In the genomic region with DNA sequence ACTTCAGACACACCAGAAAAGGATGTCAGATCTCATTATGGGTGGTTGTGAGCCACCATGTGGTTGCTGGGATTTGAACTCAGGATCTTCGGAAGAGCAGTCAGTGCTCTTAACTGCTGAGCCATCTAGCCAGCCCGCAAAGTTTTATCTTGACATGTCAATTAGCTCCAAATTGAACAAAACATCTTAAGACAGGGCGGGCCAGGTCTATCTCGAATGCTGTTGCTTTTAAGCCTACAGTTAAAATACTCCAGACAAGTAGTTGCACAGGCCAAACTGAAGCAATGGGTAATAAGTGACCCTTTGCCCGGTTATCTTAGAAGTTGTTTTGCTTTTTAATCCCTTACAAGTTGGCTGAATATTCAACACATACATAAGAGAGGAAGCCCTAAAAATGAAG, we compare ENCODE assay signal across 20 mouse cellular contexts. TPM values are rescaled to one million over a fixed set of nuclear protein-coding genes. Genes with fewer than 3 reads are reported as not detected.
DNase-seq lines count a peak whose midpoint lies in the region; ATAC-seq and TF ChIP-seq lines count a peak whose summit lies in the region.
"Had no signal": no experiment of that assay in that cellular context is flagged by ENCODE, and none has a peak within 500 bp of the region (broad histone marks: within the 10 kb centered on the region; RNA-seq: fewer than 3 reads in every experiment).

No protein-coding gene starts in this region.

- peak overlapping the region; percentile 80 for H3K9ac ChIP-seq in liver, embryonic 14.5 days (replicated peaks)
- H3K9ac ChIP-seq: embryonic facial prominence, embryonic 13.5 days; heart, embryonic 15.5 days; hindbrain, embryonic 13.5 days had no signal

- H3K27ac ChIP-seq in liver, embryonic 14.5 days = peak overlapping the region; percentile 96
- H3K27ac ChIP-seq in small intestine, adult 2 months (ENCODE audit: insufficient read depth, low read depth, low read length) = 0 out of 2 replicates have a peak overlapping the region, but pooled peaks have one; percentile 21
- H3K27ac ChIP-seq: embryonic facial prominence, embryonic 13.5 days; forebrain, embryonic 10.5 days; gastrocnemius, adult 2 months; heart, embryonic 15.5 days; hindbrain, embryonic 13.5 days; hindbrain, postnatal 0 days had no signal

- TF ChIP-seq EP300 in liver, embryonic 14.5 days (IDR thresholded peaks at IDR 0.05; ENCODE audit: low read depth) = 0 out of 2 replicates have a peak, but pooled peaks have one; percentile 1

- H3K4me1 ChIP-seq in liver, embryonic 14.5 days (replicated peaks; ENCODE audit: control insufficient read depth in 2 of 2, insufficient read depth in 2 of 2, low read length in 1 of 2) = peaks cover 59 to 62% of the 10 kb centered on the region in 2 experiments
- peaks cover 9% of the 10 kb centered on the region; the same call in 1 of the 2 replicates for H3K4me1 ChIP-seq in small intestine, adult 2 months (ENCODE audit: control insufficient read depth, insufficient read depth, insufficient read length, low read length)

- H3K9me3 ChIP-seq in liver, embryonic 14.5 days (ENCODE audit: control insufficient read depth, low read length) = no peaks in the 10 kb centered on the region
- H3K9me3 ChIP-seq: embryonic facial prominence, embryonic 13.5 days; forebrain, embryonic 10.5 days; heart, embryonic 15.5 days; hindbrain, embryonic 13.5 days had no signal

- WGBS in liver, embryonic 14.5 days (ENCODE audit: insufficient replicate concordance) = 45% methylated on average over 5 of the region's 5 CpGs
- 77% methylated on average over 5 of the region's 5 CpGs for WGBS in small intestine, adult 2 months

- peak; percentile 54 for DNase-seq in heart, adult 11 months
- no peak for DNase-seq in heart, adult 8-10 months (ENCODE audit: low spot score)
- peak; percentile 48 for DNase-seq in adipocyte (ENCODE audit: low spot score)
- no peak for DNase-seq in liver, embryonic 14.5 days (ENCODE audit: low read depth in 3 of 3, low spot score in 3 of 3)
- no peak for DNase-seq in right cerebral cortex, postnatal 25 days
- no peak for DNase-seq in adrenal gland, postnatal 25 days
- DNase-seq: adrenal gland, postnatal 14 days; cerebellum, adult 11 months; cerebellum, postnatal 25 days; gastrocnemius, adult 2 months; gastrocnemius, postnatal 25 days; heart, postnatal 14 days had no signal

- ATAC-seq in liver, embryonic 14.5 days (ENCODE audit: insufficient read depth) = no peak
- ATAC-seq: forebrain, embryonic 14.5 days; hindbrain, postnatal 0 days had no signal

- H3K36me3 ChIP-seq in liver, embryonic 14.5 days (replicated peaks; ENCODE audit: control insufficient read depth, insufficient read depth, low read depth) = peaks cover 12% of the 10 kb centered on the region
- peaks cover 8% of the 10 kb centered on the region for H3K36me3 ChIP-seq in small intestine, adult 2 months (ENCODE audit: control insufficient read depth, insufficient read depth, low read length)

- TF ChIP-seq CTCF in liver, embryonic 14.5 days (IDR thresholded peaks at IDR 0.05; ENCODE audit: low read depth) = no peak
- no peak for TF ChIP-seq CTCF in small intestine, adult 2 months (IDR thresholded peaks at IDR 0.05; ENCODE audit: extremely low read depth, insufficient read length, insufficient replicate concordance, low read depth, low read length)

- peak overlapping the region in 1 of 2 experiments; percentile 97; a peak in 2 of 4 replicates for H3K4me3 ChIP-seq in liver, embryonic 14.5 days (ENCODE audit: insufficient read depth in 1 of 2, low read depth in 2 of 2, low read length in 2 of 2)
- H3K4me3 ChIP-seq in small intestine, adult 2 months (ENCODE audit: low read depth, low read length) = no peak overlapping the region
- H3K4me3 ChIP-seq: embryonic facial prominence, embryonic 13.5 days; forebrain, embryonic 10.5 days; gastrocnemius, adult 2 months; heart, embryonic 15.5 days; hindbrain, embryonic 13.5 days had no signal

- H3K27me3 ChIP-seq in liver, embryonic 14.5 days (ENCODE audit: control insufficient read depth, insufficient read depth, low read length) = no peaks in the 10 kb centered on the region
- H3K27me3 ChIP-seq in small intestine, adult 2 months (ENCODE audit: control insufficient read depth, insufficient read depth, low read length) = no peaks in the 10 kb centered on the region
- H3K27me3 ChIP-seq: embryonic facial prominence, embryonic 13.5 days; heart, embryonic 15.5 days; hindbrain, embryonic 13.5 days had no signal

- no peak for TF ChIP-seq POLR2A in small intestine, adult 2 months (IDR thresholded peaks at IDR 0.05; ENCODE audit: low read depth, low read length)

- H3K4me2 ChIP-seq in liver, embryonic 14.5 days (ENCODE audit: low read depth) = peak overlapping the region; percentile 90
- H3K4me2 ChIP-seq: embryonic facial prominence, embryonic 13.5 days; heart, embryonic 11.5 days; heart, embryonic 15.5 days; hindbrain, embryonic 13.5 days had no signal

RNA-seq across cellular contexts. Expression of gene Phlpp2, which starts 1.7 kb away (rescaled TPM):
- total RNA-seq in heart, adult 8-10 months (2022) = 1 to 10 TPM; 3.1 to 4.8 (median 4.2) TPM
- polyA plus RNA-seq in liver, embryonic 14.5 days (2012; rRNA removed) = 6.5 TPM in 2 replicates
- polyA plus RNA-seq in liver, embryonic 14.5 days (2014; fragmentation: Nextera tagmentation; extraction: Ambion mirVana) = 3.1 and 3.9 TPM in 2 replicates
- polyA plus RNA-seq in small intestine, adult 2 months (2012; rRNA removed) = 6.0 and 25.0 TPM in 2 replicates
- total RNA-seq in adrenal gland, postnatal 25 days (2021) = 10.0 and 11.0 TPM in 2 replicates

Comparison
In these comparisons a context has a peak if more than half of its experiments do, and no peak if none do; other contexts are left out.
1. DNase-seq: peak in heart, adult 11 months (single experiment) and adipocyte (single experiment); none in heart, adult 8-10 months (single experiment), liver, embryonic 14.5 days (0 of 3), right cerebral cortex, postnatal 25 days (single experiment) and adrenal gland, postnatal 25 days (single experiment).